Mouse (Mus musculus) heart, embryonic 14.5 days (tissue): ENCODE measurements around the gene Luzp1. TPM values are rescaled to one million over a fixed set of nuclear protein-coding genes. Genes with fewer than 3 reads are reported as not detected.

ENCODE experiments used
- ATAC-seq: fragments of 200-750 bp; cut with Nextera tagmentation; 2 replicates; pipeline ENCODE4 v1.8.0; 2017; ENCODE audit warnings: low read depth, moderate TSS enrichment; ENCODE audit not compliant: insufficient number of reproducible peaks, insufficient read depth, low FRiP score
- H3K27ac ChIP-seq, 2 experiments: fragments of 200-500 bp in 1 of 2; fragments of 300-500 bp in 1 of 2; sonication (generic) in 1 of 2; replicated peaks in 1 of 2; 2 replicates each; pipeline ENCODE4 v1.5.1; 2012 to 2014; ENCODE audit warnings: low read depth in 2 of 2, low read length in 2 of 2, control low read depth in 1 of 2, mild to moderate bottlenecking in 1 of 2, mixed read lengths in 1 of 2; ENCODE audit not compliant: control insufficient read depth in 1 of 2, insufficient read depth in 1 of 2
- H3K27me3 ChIP-seq: fragments of 300-500 bp; sonication (generic); 2 replicates; pipeline ENCODE4 v1.6.1; 2014; ENCODE audit warnings: mild to moderate bottlenecking, low read length, control low read depth; ENCODE audit not compliant: control insufficient read depth, insufficient read depth
- H3K36me3 ChIP-seq: fragments of 300-500 bp; sonication (generic); 2 replicates; pipeline ENCODE4 v1.6.1; 2014; ENCODE audit warnings: mild to moderate bottlenecking, control low read depth, low read length, mixed read lengths; ENCODE audit not compliant: control insufficient read depth, insufficient read depth
- H3K4me1 ChIP-seq, 2 experiments: fragments of 200-500 bp in 1 of 2; fragments of 300-500 bp in 1 of 2; sonication (generic) in 1 of 2; 2 replicates each; pipeline ENCODE4 v1.6.1; 2012 to 2014; ENCODE audit warnings: low read length in 2 of 2, control low read depth in 1 of 2, mixed read lengths in 1 of 2; ENCODE audit not compliant: control insufficient read depth in 2 of 2, insufficient read depth in 2 of 2
- H3K4me2 ChIP-seq: fragments of 300-500 bp; sonication (generic); 2 replicates; pipeline ENCODE4 v1.6.1; 2014; ENCODE audit warnings: mild to moderate bottlenecking, low read length
- H3K4me3 ChIP-seq, 2 experiments: fragments of 200-500 bp in 1 of 2; fragments of 300-500 bp in 1 of 2; sonication (generic) in 1 of 2; 2 replicates each; pipeline ENCODE4 v1.5.1; 2012 to 2014; ENCODE audit warnings: low read length in 2 of 2, mild to moderate bottlenecking in 2 of 2, control low read depth in 1 of 2, low read depth in 1 of 2, moderate library complexity in 1 of 2; ENCODE audit not compliant: control insufficient read depth in 1 of 2, insufficient read depth in 1 of 2
- H3K9ac ChIP-seq: fragments of 300-500 bp; sonication (generic); 2 replicates; pipeline ENCODE4 v1.6.1; 2014; ENCODE audit warnings: mild to moderate bottlenecking, low read length
- H3K9me3 ChIP-seq: fragments of 300-500 bp; sonication (generic); 2 replicates; pipeline ENCODE4 v1.6.1; 2016; ENCODE audit warnings: low read length, control low read depth; ENCODE audit not compliant: control insufficient read depth
- WGBS: fragments of 180-500 bp; shearing (Covaris S2); extraction: QIAGEN DNeasy Blood & Tissue Kit; methylation state at CpG from one replicate; pipeline ENCODE4 v1.1.7; 2014; 5-methylcytosine and 5-hydroxymethylcytosine counted together
- polyA plus RNA-seq: library from polyadenylated mRNA; unstranded; fragments of >200 nt; fragmentation: Nextera tagmentation; extraction: Ambion mirVana; gene quantifications from 2 replicates; pipeline ENCODE4 v1.2.1, GENCODE M21; 2014

Luzp1 gene
- polyA plus RNA-seq, 1 experiment from 2014 or later = 90.5 TPM

DNA sequence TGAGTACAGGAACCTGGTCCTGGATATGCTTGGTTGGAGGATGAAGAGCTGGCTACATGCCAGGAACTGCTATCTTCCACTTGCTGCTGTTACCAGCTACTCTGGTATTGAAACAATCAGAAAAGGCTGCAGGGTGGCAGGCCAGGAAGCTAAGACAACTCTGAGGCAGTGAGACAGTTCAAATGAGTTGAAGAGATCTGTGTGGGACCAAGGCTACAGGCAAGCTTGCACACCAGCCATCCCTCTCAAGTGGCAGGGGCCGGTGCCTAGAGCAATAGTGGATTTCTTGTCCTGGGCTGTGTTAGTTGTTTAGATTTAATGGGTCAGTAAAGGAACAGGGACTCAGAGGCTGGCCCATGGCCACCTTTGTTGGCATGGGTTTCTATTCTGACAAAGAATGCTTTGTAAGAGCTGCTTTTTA lies 78.8 kb downstream of the Luzp1 start:
- ATAC-seq = no peak
- H3K9me3 ChIP-seq = no peaks in the 10 kb centered on the region
- H3K27ac ChIP-seq = peak overlapping the region; percentile 30 to 63
- no peak overlapping the region for H3K4me3 ChIP-seq
- peaks cover 93% of the 10 kb centered on the region for H3K36me3 ChIP-seq
- H3K4me2 ChIP-seq = no peak overlapping the region
- whole genome bisulfite sequencing = 9% methylated on average over 1 of the region's 1 CpGs
- no peak overlapping the region for H3K9ac ChIP-seq
- peaks cover 6 to 31% of the 10 kb centered on the region in 2 experiments for H3K4me1 ChIP-seq
- H3K27me3 ChIP-seq = no peaks in the 10 kb centered on the region

GRCm38 (mm10) chr4:136553108-136553507 lies 83.5 kb downstream of the Luzp1 start:
- Histone ChIP-seq H3K36me3 (peaks cover 93% of the 10 kb centered on the region), H3K4me1 (peaks cover 3 to 18% of the 10 kb centered on the region in 2 experiments)

DNA sequence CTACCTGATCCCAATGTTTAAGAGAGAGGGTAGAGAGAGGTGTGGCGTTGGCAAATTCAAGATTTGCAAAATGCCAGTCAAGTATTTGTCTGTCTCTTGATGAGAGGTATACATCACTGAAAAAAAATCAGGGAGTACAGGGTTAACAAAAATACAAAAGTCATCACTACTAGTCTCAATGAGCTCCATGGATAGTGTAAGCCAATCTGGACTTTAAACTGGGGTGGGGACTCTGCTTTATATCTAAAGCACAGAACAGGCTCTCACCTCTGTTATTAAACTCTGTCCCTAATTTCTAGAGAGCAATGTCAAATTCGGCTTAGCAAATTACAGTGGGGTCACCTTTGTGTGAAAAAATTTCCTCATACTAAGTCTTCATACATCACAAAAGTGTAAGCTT lies 88.1 kb downstream of the Luzp1 start:
- Histone ChIP-seq H3K36me3 (peaks cover 95% of the 10 kb centered on the region), H3K27ac (no peak overlapping the region)
- 93% methylated on average over 2 of the region's 2 CpGs for WGBS

More at GRCm38 (mm10) chr4:136553108-136553507, 83.5 kb downstream of the Luzp1 start:
- no peak overlapping the region for H3K4me2 ChIP-seq
- H3K9ac ChIP-seq = no peak overlapping the region
- 19% methylated on average over 1 of the region's 1 CpGs for WGBS
- H3K27ac ChIP-seq = no peak overlapping the region
- H3K9me3 ChIP-seq = no peaks in the 10 kb centered on the region
- H3K27me3 ChIP-seq = no peaks in the 10 kb centered on the region
- no peak overlapping the region for H3K4me3 ChIP-seq
- ATAC-seq = no peak

DNA sequence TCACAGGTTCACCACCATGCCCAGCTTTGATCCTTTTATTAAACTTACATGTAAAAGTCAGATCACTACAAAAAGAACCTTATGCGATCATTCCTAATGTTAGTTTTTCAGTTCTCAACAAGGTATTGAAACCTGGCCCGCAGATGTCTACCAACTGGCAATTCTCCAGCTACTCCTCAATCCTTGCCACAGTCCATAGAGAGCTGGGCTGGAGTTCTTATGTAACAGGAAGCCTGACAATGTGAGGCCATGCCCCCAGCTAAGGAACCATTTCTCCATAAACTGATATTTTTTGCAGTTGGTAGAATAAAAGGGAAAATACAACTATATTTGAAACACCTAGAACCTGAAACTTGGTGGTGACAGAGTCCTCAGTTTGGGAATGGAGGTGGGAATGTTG lies 90.1 kb downstream of the Luzp1 start:
- Histone ChIP-seq H3K4me3 (no peak overlapping the region), H3K9me3 (no peaks in the 10 kb centered on the region), H3K36me3 (peaks cover 92% of the 10 kb centered on the region), H3K9ac (no peak overlapping the region), H3K4me1 (no peaks in the 10 kb centered on the region), H3K4me2 (no peak overlapping the region), H3K27ac (no peak overlapping the region), H3K27me3 (no peaks in the 10 kb centered on the region)
- 90% methylated on average over 2 of the region's 2 CpGs for WGBS
- no peak for ATAC-seq

More for the DNA sequence above, 88.1 kb downstream of the Luzp1 start:
- Histone ChIP-seq H3K9me3 (no peaks in the 10 kb centered on the region), H3K4me2 (no peak overlapping the region), H3K27me3 (no peaks in the 10 kb centered on the region), H3K4me3 (no peak overlapping the region), H3K9ac (no peak overlapping the region), H3K4me1 (no peaks in the 10 kb centered on the region; a peak in 1 of 4 replicates)
- no peak for ATAC-seq

DNA sequence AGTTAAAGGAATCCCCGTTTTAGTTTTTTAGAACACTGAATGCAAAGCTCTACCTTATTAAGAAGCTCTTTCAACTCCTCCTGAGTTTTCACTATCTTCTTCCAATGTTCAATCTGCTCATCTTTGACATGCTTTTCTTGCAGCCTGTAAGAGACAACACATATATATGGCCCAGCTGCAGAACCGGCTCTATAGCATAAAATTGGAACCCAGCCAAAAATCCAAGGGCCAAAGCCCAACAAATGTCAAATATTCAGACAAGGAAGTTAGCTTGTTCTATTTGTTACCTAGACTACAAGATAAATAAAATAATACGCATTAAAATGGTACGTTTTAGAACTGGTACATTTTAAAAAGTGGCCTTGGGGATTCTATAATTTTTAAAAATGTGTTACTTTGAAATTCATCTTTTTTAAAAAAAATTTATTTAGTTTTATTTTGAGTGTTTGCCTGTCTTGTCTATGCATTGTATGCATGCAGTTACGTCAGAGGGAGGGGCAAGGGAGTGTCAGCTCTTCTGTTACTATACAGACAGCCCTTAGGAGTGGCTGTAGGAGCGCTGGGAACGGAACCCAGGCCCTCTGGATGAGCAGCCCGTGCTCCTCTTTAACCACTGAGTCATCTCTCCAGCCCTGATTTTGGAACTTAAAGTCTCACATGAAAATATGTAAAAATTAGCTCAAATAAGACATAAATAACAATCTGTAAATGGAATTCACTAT lies 90.9 kb downstream of the Luzp1 start:
- no peak overlapping the region for H3K9ac ChIP-seq
- no peaks in the 10 kb centered on the region for H3K4me1 ChIP-seq
- no peak overlapping the region for H3K27ac ChIP-seq
- H3K9me3 ChIP-seq = no peaks in the 10 kb centered on the region
- no peak for ATAC-seq
- 83% methylated on average over 8 of the region's 8 CpGs for WGBS
- H3K4me3 ChIP-seq = no peak overlapping the region
- H3K27me3 ChIP-seq = no peaks in the 10 kb centered on the region
- no peak overlapping the region for H3K4me2 ChIP-seq
- H3K36me3 ChIP-seq = peaks cover 91% of the 10 kb centered on the region

DNA sequence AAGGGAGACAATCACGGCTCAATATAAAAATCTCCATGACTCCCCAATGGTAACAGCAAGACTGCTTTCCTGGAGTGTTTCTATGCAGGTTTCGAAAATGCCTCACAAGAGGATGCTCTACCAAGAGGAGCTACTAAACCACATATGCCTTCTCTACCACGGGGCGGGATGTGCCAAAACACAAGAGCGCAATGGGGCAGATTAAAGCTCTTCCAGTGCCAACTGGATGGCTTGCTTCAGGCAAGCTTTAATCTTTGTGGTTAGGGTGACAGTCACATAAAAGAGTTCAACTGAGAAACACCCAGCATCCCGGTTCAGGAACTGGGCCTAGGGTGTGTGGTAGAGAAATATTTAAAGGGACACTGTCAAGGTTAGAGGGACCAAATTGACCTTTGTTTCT lies 93.2 kb downstream of the Luzp1 start:
- WGBS = 84% methylated on average over 6 of the region's 6 CpGs
- Histone ChIP-seq H3K27ac (no peak overlapping the region), H3K4me3 (no peak overlapping the region), H3K36me3 (peaks cover 87% of the 10 kb centered on the region), H3K4me1 (no peaks in the 10 kb centered on the region), H3K9me3 (no peaks in the 10 kb centered on the region), H3K27me3 (no peaks in the 10 kb centered on the region), H3K9ac (no peak overlapping the region), H3K4me2 (no peak overlapping the region)
- no peak for ATAC-seq

DNA sequence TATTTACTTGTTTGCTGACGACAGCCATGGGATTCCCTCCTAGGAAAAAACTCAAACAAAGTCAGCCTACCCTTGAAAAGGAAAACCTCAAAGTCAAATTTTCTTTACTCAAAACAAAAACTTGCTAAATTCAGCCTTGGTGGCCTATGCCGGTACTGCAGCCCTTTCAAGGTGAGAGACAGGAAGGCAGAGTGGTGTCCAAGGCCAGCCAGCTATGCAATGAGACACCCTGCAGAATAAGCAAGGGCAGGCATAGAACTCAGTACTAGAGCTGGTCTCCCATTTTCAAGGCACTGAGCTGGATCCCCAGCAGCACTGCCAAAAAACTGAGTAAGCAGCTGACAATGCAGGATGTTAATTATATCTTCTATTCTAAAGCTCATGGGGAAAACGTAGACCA lies 99.1 kb downstream of the Luzp1 start:
- Histone ChIP-seq H3K9me3 (no peaks in the 10 kb centered on the region), H3K4me3 (no peak overlapping the region), H3K4me2 (no peak overlapping the region), H3K27ac (no peak overlapping the region), H3K36me3 (peaks cover 85% of the 10 kb centered on the region), H3K27me3 (no peaks in the 10 kb centered on the region), H3K4me1 (no peaks in the 10 kb centered on the region; a peak in 1 of 4 replicates), H3K9ac (no peak overlapping the region)
- no peak for ATAC-seq
- 70% methylated on average over 3 of the region's 3 CpGs for WGBS

DNA sequence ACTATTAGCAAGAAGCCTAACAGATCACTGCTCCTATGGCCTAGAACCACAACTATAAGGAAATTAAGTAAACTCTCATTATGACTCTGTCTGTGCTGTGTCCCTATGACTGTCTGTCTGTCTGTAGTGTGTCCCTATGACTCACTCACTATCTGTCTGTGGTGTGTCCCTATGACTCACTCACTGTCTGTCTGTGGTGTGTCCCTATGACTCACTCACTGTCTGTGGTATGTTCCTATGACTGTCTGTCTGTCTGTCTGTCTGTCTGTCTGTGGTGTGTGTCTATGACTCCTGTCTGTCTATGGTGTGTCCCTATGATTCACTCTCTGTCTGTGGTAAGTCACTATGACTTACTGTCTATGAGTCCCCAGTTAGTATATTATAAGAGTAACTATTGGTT lies 100.4 kb downstream of the Luzp1 start:
- H3K4me3 ChIP-seq = no peak overlapping the region
- no peak overlapping the region for H3K4me2 ChIP-seq
- peaks cover 80% of the 10 kb centered on the region for H3K36me3 ChIP-seq
- no peaks in the 10 kb centered on the region for H3K27me3 ChIP-seq
- H3K4me1 ChIP-seq = peaks cover 0 to 2% of the 10 kb centered on the region in 2 experiments; a peak in 2 of 4 replicates
- no peak for ATAC-seq
- no peak overlapping the region for H3K27ac ChIP-seq
- H3K9ac ChIP-seq = no peak overlapping the region
- no peaks in the 10 kb centered on the region for H3K9me3 ChIP-seq
